Mouse (Mus musculus) embryonic stem cell, embryonic (primary cell): Measurements from ENCODE around the gene Tnfrsf18.

ENCODE experiments used
- CTCF ChIA-PET, 4 experiments: fragments of 300-600 bp in 2 of 4; fragments of 350-600 bp in 2 of 4; sonication (Branson Sonifier 250); formaldehyde crosslinking; loops; one replicate each; lab custom pipeline; 2022; ENCODE audit warnings: inconsistent platforms in 2 of 4; lab: Charles Lee
- POLR2A ChIA-PET, 4 experiments: fragments of 300-600 bp in 2 of 4; fragments of 350-600 bp in 2 of 4; sonication (Branson Sonifier 250); formaldehyde crosslinking; loops; one replicate each; lab custom pipeline; 2022; ENCODE audit warnings: antibody characterized with exemption in 4 of 4, inconsistent platforms in 1 of 4; lab: Charles Lee

The Tnfrsf18 gene

DNA sequence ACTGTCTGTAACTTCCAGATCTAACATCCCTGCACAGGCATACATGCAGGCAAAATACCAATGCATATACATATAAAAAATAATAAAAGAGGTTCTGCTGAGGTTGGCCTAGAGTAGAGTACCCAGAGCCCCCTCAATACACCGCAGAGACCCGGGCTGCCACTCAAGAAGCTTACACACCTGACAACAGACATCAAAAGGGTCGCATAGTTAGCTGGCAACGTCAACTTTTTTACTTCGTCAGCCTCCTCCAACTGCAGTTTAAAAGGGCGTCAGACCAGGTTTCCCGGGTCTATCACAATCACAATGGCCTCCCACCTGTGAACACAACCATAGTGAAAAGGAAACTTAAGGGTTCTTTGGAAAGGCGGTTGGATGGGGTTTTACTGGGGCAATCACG lies 2.4 kb upstream of the Tnfrsf18 start:
- ChIA-PET CTCF (interaction anchor here in 1 of 4 experiments (0.5 kb wide), 1 partner anchor 8 kb away, joined by 4 read pairs; no protein-coding TSS in a partner anchor), POLR2A (interaction anchor here in 2 of 4 experiments (0.9 to 1.2 kb wide), 4 partner anchors 9 to 36 kb away, joined by 3 to 4 read pairs (median 3); partner anchors contain the start of gene Ttll10 (in 1 of the 2))

DNA sequence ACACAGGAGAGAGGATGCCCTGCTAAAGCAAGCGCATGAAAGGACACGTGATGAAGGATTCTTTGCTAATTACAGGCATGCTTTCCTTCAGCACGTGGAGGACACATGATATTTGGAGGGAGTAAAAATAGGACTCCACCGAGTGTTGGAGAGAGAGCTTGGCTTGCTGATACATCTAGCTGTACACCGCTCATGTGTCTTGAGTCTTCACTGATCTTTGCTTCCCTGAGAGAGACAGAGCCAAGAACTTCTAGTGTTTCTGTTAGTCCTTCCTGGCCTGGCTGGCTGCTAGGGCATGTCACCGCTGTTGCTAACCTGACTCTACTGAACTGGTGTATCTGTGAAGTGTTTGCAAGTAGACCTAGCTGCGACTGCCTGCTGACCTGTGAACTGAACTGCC lies 1.8 kb upstream of the Tnfrsf18 start:
- POLR2A ChIA-PET, result interaction anchor here in 2 of 4 experiments (1.0 to 1.2 kb wide), 3 partner anchors 8 to 35 kb away, joined by 3 read pairs; partner anchors contain the start of gene Ttll10 (in 1 of the 2)
- CTCF ChIA-PET, result interaction anchor here in 1 of 4 experiments (1.0 kb wide), 1 partner anchor 10 kb away, joined by 4 read pairs; no protein-coding TSS in a partner anchor

DNA sequence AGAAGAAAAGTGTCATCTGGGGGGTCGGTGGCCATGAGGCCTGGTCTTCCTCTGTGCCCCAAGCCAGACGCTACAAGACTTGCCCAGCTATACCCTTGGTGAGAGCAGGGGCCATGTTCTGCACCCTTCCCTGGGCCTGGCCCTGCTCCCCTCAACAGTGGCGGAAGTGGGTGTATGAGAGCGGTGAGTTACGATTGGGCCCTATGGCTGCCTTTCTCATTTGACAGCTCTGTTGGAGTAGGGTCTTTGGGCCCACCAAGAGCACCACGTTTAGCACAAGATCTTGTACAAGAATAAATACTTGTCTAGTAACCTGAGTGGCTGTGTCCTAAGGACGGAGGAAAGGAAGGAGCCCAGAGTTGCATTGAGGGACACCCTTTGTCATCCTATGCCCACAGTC lies 2.6 kb downstream of the Tnfrsf18 start:
- ChIA-PET CTCF (no interaction called here), POLR2A (interaction anchor here in 1 of 4 experiments (1.0 to 1.6 kb wide), 3 partner anchors 9 to 33 kb away, joined by 3 to 5 read pairs (median 4); no protein-coding TSS in a partner anchor)

DNA sequence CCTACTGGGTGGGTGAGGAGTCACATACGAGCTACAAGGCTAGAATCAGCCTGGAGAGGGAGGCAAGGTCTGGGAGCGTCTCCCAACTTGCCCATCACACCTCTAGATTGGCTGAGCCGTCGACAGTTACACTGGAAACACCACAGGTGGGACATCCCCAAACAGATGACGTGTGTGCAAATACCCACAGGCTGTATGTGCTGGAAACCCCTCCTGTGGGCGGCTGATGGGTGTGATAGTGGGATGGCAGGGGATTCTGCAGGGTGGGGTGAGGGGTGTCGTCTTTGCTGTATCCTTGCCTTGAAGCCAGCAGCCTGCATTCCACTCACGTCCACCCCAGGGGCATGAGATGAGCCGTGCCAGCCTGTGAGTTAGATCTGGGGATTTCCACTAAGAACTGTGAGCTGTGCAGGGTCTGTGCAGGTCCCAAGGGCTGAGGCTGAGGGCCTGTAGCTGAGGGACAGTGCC lies 4.7 kb downstream of the Tnfrsf18 start:
- ChIA-PET CTCF (interaction anchor here in 1 of 4 experiments (1.5 to 2.0 kb wide), 2 partner anchors 10 to 12 kb away, joined by 5 read pairs; no protein-coding TSS in a partner anchor), POLR2A (interaction anchor here in 2 of 4 experiments (0.9 to 2.2 kb wide), 7 partner anchors 11 to 206 kb away, joined by 3 to 9 read pairs (median 5); partner anchors contain the start of genes Noc2l (in 1 of the 2) and Ube2j2 (in 1 of the 2))

DNA sequence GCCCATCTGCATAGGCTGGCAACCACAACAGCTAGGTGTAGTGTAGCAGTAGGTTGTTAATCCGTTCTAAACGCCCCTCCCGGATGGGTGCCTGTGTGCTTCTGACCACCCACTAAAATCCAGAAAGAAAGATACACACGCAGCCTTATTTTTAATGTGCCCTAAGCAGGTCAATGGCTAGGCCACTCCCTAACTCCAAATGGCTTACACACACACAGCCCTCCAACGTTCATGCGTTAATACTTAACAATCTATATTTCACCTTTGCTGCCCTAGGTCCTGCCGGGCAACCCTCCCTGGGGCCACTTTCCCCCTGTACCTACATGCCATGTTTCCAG lies 5.3 kb downstream of the Tnfrsf18 start:
- ChIA-PET POLR2A (interaction anchor here (0.6 to 4.8 kb wide), 44 partner anchors 9 to 205 kb away, joined by 3 to 30 read pairs (median 5); partner anchors contain the start of genes 9430015G10Rik (in 2 of the 4), Ttll10 (in 2 of the 4), Ube2j2 (in 2 of the 4) and C1qtnf12 (in 1 of the 4)), CTCF (interaction anchor here in 3 of 4 experiments (0.6 to 2.0 kb wide), 14 partner anchors 8 to 254 kb away, joined by 3 to 11 read pairs (median 4); partner anchors contain the start of genes C1qtnf12 (in 1 of the 3) and Ttll10 (in 1 of the 3))

DNA sequence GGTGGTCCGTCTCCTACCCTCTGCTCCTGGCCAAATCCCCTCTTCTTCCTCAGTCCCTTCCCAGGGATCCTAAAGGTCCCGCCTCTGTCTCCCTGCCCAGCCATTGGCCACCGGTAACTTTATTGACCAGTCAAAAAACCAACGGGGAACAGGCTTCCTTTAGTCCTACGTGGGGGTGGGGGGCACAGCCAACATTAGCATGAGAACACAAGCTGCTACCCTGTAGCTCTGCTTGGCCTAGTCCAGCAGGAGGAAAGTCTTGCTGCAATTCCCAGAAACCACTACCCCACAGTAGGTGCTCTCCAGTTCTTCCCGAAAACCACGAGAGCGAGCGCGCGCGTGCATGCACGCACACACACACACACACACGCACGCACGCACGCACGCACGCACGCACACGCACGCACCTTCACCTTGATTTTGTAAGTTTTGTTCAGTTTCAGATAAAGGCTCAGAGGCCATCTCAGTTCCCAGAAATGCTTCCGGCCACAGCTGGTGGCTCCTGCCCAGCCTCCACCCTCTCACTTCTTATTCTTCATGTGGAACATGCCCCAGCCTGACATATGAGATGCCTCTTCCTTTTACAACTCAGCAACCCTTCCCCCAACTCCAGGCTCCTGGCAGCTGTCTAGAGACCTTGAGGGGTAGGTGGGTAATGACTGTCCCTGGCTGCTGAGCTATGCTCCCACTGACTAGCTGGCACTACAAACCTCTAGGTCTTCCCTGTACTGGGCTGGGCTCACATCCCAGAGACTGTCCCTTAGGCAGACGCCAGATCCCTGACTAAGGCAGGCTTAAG lies 5.8 kb downstream of the Tnfrsf18 start:
- POLR2A ChIA-PET, result interaction anchor here (0.6 to 4.8 kb wide), 60 partner anchors 8 to 237 kb away, joined by 3 to 30 read pairs (median 4); partner anchors contain the start of genes Ttll10 (in 3 of the 4), 9430015G10Rik (in 2 of the 4), Ube2j2 (in 2 of the 4) and Acap3 (in 1 of the 4)
- CTCF ChIA-PET, result interaction anchor here (0.6 to 2.0 kb wide), 23 partner anchors 8 to 322 kb away, joined by 3 to 11 read pairs (median 4); partner anchors contain the start of genes 9430015G10Rik (in 1 of the 4), C1qtnf12 (in 1 of the 4) and Ttll10 (in 1 of the 4)

DNA sequence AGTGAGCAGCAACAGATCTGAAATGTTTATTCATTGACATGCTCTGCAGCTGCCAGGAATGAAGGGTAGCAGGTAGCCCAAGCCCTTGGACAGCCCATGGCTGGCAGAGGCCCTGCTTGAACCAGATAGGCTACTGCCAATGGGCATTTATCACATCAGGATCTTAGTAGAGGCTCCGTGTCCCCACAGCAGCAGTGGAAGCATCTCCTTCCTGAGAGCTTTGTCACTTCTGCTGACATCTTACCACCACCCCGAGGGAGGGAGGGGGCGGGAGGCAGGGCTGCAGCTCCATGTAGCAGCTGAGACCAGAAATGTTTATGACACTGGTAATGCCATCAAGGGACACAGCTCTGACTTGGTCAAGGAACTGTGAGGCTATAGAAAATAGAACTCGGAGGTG lies 6.9 kb downstream of the Tnfrsf18 start:
- POLR2A ChIA-PET, result interaction anchor here in 3 of 4 experiments (0.5 to 4.8 kb wide), 26 partner anchors 11 to 200 kb away, joined by 3 to 30 read pairs (median 5); partner anchors contain the start of genes 9430015G10Rik (in 2 of the 3), B3galt6 (in 1 of the 3), C1qtnf12 (in 1 of the 3) and Ttll10 (in 1 of the 3)
- CTCF ChIA-PET, result interaction anchor here (0.5 to 2.0 kb wide), 32 partner anchors 12 to 470 kb away, joined by 3 to 10 read pairs (median 4); partner anchors contain the start of genes 9430015G10Rik (in 2 of the 4), Plekhn1 (in 1 of the 4) and Ttll10 (in 1 of the 4)

DNA sequence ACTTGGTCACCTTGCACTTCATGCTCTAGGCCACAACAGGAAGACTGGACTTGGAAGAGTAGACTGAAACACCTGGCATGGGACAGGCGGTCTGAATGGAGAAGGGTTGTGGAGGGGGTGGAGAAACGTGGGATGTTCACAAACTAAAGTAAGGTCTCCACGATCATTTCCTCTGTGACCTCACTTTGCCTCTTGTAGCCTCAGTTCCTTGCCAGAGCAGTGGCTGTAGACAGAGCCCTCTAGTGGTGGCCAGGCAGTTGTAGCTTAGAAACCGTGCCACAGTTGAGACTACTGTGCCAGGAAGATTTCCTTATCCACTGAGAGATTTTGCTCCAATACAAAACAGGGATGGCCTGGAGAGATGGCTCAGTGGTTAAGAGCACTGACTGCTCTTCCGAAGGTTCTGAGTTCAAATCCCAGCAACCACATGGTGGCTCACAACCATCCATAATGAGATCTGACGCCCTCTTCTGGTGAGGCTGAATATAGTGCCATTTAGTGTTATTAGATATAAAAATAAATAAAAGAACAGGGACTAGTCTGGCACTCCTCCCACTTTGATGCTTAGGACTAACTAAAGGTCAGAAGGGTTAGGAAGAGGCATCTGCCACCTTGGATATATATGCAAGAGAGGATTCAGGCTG lies 7.6 kb downstream of the Tnfrsf18 start:
- ChIA-PET POLR2A (interaction anchor here in 3 of 4 experiments (0.5 to 4.8 kb wide), 13 partner anchors 24 to 991 kb away, joined by 3 to 30 read pairs (median 4); partner anchors contain the start of genes 9430015G10Rik (in 1 of the 3), Ttll10 (in 1 of the 3) and Ube2j2 (in 1 of the 3)), CTCF (interaction anchor here (0.5 to 2.1 kb wide), 31 partner anchors 11 to 471 kb away, joined by 3 to 9 read pairs (median 4); partner anchors contain the start of genes 9430015G10Rik (in 1 of the 4), Plekhn1 (in 1 of the 4) and Ttll10 (in 1 of the 4))

DNA sequence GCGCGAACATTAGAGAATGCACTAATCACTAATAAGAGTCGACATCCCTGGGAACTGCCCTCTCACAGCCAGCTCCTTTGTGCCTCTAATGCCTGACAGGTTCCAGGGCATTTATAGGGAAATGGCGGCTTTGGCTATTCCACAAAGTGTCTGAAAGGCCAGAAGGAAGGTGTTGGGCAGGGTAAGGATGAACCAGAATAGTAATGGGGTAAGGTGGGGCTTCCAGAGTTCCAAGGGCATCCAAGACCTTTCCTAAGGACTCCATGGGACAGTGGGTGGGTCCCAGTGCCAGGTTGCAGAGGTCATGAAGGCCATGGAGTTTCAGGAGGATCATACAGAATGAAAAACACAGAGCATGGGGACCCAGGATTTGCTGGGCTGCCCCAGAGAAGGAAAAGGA lies 8.3 kb downstream of the Tnfrsf18 start:
- POLR2A ChIA-PET, result interaction anchor here in 2 of 4 experiments (0.8 to 4.8 kb wide), 11 partner anchors 10 to 159 kb away, joined by 3 to 30 read pairs (median 5); partner anchors contain the start of genes 9430015G10Rik (in 2 of the 2), Ttll10 (in 2 of the 2) and C1qtnf12 (in 1 of the 2)
- CTCF ChIA-PET, result interaction anchor here (0.6 to 2.1 kb wide), 10 partner anchors 10 to 200 kb away, joined by 3 to 6 read pairs (median 4); no protein-coding TSS in a partner anchor

DNA sequence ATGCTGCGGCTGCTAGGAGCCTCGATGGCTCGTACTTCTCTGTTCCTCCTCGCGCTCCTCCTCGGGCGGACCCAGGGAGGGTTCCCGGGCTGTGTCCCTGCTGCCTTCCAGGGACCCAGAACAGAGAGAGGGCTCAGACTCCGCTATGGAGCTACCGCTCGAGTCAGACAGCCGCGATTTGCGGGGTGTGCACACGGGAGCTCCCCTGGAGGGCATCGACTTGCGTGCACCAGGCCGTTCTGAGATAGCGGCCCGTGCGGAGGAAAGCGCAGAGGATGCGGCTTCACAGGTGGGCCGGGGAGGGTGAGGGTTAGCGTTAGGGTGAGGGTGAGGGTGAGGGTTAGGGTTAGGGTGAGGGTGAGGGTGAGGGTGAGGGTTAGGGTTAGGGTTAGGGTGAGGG lies 8.9 kb downstream of the Tnfrsf18 start:
- ChIA-PET POLR2A (interaction anchor here in 2 of 4 experiments (0.8 to 4.8 kb wide), 16 partner anchors 9 to 158 kb away, joined by 3 to 30 read pairs (median 4); partner anchors contain the start of genes 9430015G10Rik (in 2 of the 2), Ttll10 (in 2 of the 2), C1qtnf12 (in 1 of the 2) and Ube2j2 (in 1 of the 2)), CTCF (interaction anchor here in 3 of 4 experiments (0.8 to 2.1 kb wide), 8 partner anchors 10 to 201 kb away, joined by 3 to 5 read pairs (median 4); partner anchors contain the start of gene Ttll10 (in 1 of the 3))

DNA sequence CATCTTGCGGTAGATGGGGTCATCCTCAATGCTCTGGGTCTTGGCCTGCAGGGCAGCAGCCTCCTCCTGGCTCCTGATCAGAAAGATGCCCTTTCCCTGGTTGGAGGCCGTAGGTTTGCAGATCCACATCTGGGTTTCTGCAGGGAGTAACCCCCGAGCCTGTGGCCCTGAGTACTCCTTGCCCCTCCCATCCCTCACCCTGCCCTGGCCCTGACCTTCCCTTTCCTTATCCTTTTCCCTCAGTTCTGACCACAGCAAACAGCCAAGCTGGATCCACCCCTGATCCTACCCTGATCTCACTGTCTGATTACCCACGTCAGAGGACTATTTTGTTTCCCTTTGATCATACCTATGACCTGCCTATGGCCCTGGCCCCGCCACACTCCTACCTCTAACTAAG lies 18.8 kb downstream of the Tnfrsf18 start:
- ChIA-PET CTCF (interaction anchor here in 1 of 4 experiments (0.9 kb wide), 1 partner anchor 11 kb away, joined by 3 read pairs; no protein-coding TSS in a partner anchor), POLR2A (interaction anchor here in 2 of 4 experiments (0.9 to 1.7 kb wide), 3 partner anchors 9 to 13 kb away, joined by 4 to 6 read pairs (median 6); no protein-coding TSS in a partner anchor)

DNA sequence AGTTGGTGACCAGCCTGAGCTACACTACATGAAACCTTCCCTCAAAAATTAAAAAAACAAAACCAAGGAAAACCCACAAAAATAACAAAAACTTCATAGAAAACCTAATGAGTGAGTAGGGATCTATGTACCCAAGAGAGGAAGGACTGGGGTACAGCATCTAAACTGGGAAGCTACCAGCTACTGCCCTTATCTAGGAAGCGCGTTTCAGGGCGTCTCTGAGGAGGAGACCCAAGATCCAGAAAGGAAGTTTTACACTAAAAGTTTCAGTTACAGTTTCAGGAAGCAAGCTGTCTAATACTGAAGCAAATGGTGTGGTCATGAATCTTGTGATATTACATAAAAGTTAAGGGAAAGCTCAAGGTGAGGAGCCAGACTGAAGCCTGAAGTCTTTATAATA lies 23.8 kb downstream of the Tnfrsf18 start:
- POLR2A ChIA-PET, result interaction anchor here in 2 of 4 experiments (0.5 to 2.5 kb wide), 11 partner anchors 10 to 60 kb away, joined by 3 to 11 read pairs (median 4); partner anchors contain the start of genes Ttll10 (in 2 of the 2) and 9430015G10Rik (in 1 of the 2)

DNA sequence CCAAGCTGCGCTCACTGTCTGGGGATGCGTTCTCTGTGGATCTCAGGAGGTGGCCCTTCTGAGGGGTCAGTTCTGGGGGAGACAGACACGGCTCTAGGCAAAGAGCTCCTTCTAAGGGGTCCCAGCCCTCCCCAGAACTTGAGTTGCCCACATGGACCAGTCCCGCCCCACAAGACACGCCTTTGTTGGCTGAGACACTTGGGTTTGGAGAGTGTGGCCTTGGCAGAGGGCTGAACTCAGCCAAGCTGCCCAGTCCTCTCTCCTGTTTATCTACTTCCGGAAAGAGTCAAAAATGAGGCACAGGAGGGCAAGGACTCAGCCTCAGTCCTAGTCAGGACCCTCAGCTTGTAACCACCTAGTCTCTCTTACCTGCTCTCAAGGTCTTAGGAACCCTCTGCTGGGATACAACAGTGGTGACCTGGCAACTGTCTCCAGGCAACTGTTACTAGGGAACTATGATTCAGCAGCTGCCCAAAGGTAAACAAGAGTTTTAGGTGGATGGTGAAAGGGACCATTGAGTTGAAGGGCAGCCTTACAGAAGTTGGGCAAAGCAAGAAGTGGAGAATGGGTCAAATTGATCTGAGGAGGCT lies 24.5 kb downstream of the Tnfrsf18 start:
- POLR2A ChIA-PET, result interaction anchor here in 2 of 4 experiments (0.6 to 2.5 kb wide), 9 partner anchors 9 to 59 kb away, joined by 3 to 11 read pairs (median 3); partner anchors contain the start of genes Ttll10 (in 2 of the 2) and 9430015G10Rik (in 1 of the 2)
- CTCF ChIA-PET, result interaction anchor here in 2 of 4 experiments (0.8 to 1.4 kb wide), 2 partner anchors 17 to 27 kb away, joined by 3 to 4 read pairs (median 3); no protein-coding TSS in a partner anchor

More for the DNA sequence above, 23.8 kb downstream of the Tnfrsf18 start:
- CTCF ChIA-PET, result interaction anchor here in 2 of 4 experiments (0.8 to 1.4 kb wide), 2 partner anchors 16 to 27 kb away, joined by 3 to 4 read pairs (median 3); no protein-coding TSS in a partner anchor

DNA sequence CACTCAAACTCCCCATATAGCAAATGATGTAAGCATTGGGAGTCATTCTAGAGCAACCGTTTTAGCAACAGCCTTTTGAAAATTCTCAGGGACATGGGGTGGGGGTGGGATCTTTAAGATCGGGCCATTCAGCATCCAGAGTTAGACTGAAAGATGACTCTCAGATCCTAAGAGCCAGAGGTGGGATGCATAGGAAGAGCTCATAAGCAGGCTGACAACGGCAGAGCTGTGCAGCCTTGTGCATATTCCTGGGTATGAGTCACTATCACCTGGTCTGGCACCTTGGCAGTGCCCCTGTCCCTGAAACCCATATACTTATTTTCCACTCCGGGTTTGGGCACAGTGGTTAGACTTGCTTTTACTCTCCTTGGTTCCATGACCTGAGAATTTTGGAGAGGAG lies 27.1 kb downstream of the Tnfrsf18 start:
- CTCF ChIA-PET, result interaction anchor here in 1 of 4 experiments (1.2 kb wide), 1 partner anchor 9 kb away, joined by 3 read pairs; no protein-coding TSS in a partner anchor
- POLR2A ChIA-PET, result interaction anchor here in 2 of 4 experiments (0.7 to 1.8 kb wide), 3 partner anchors 17 to 27 kb away, joined by 4 to 5 read pairs (median 4); no protein-coding TSS in a partner anchor

DNA sequence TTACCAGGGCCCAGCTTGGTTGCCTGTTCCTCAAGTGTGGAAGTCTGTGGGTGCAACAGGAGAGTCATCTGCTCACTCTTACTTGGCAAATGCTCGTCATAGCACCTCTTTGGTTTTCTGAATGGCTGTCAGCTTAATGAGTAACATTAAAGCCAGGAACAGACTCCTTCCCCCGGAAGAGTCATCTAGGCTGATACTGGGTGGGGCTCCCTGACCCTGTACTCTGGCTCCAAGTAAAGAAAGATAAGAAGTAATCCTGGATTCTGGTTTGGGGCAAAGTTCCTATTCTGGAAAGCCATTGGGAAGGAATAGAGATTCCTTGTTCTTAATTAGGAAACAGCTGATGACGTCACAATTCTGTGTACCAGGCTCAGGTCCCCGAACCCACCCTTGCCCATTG lies 28.2 kb downstream of the Tnfrsf18 start:
- ChIA-PET CTCF (interaction anchor here in 1 of 4 experiments (1.2 kb wide), 1 partner anchor 8 kb away, joined by 3 read pairs; no protein-coding TSS in a partner anchor), POLR2A (interaction anchor here in 1 of 4 experiments (1.1 kb wide), 1 partner anchor 18 kb away, joined by 4 read pairs; no protein-coding TSS in a partner anchor)
